Mouse (Mus musculus): Measurements from ENCODE around the gene Egln1. TPM values are rescaled to one million over a fixed set of nuclear protein-coding genes. Genes with fewer than 3 reads are reported as not detected.

The Egln1 gene
- polyA plus RNA-seq, 1 experiment from 2014 or later, result 21.3 TPM

GRCm38 (mm10) chr8:124930649-124931048 is 18.5 kb downstream of the Egln1 start:
- peaks cover 3% of the 10 kb centered on the region; the same call in 1 of the 2 replicates for H3K4me1 ChIP-seq (replicated peaks; ENCODE audit: control insufficient read depth, insufficient read depth, low read length)
- no peak overlapping the region for H3K4me2 ChIP-seq (ENCODE audit: low read length)
- no peak overlapping the region for H3K4me3 ChIP-seq (replicated peaks; ENCODE audit: low read length)
- no peaks in the 10 kb centered on the region for H3K36me3 ChIP-seq (ENCODE audit: control insufficient read depth, insufficient read depth)
- no peak for ATAC-seq
- H3K27me3 ChIP-seq (replicated peaks; ENCODE audit: control insufficient read depth, insufficient read depth, low read length), result no peaks in the 10 kb centered on the region
- 91% methylated on average over 4 of the region's 4 CpGs for WGBS
- H3K9ac ChIP-seq (replicated peaks; ENCODE audit: low read depth, low read length), result no peak overlapping the region
- no peaks in the 10 kb centered on the region for H3K9me3 ChIP-seq (ENCODE audit: control insufficient read depth, low read length)
- no peak overlapping the region for H3K27ac ChIP-seq (ENCODE audit: low read length)

GRCm38 (mm10) chr8:124930086-124930485 is 19.0 kb downstream of the Egln1 start:
- no peaks in the 10 kb centered on the region for H3K27me3 ChIP-seq (replicated peaks; ENCODE audit: control insufficient read depth, insufficient read depth, low read length)
- H3K4me3 ChIP-seq (replicated peaks; ENCODE audit: low read length), result no peak overlapping the region
- H3K4me1 ChIP-seq (replicated peaks; ENCODE audit: control insufficient read depth, insufficient read depth, low read length), result peaks cover 3% of the 10 kb centered on the region; the same call in 1 of the 2 replicates
- WGBS, result 84% methylated on average over 13 of the region's 13 CpGs
- H3K36me3 ChIP-seq (ENCODE audit: control insufficient read depth, insufficient read depth), result no peaks in the 10 kb centered on the region
- H3K9me3 ChIP-seq (ENCODE audit: control insufficient read depth, low read length), result no peaks in the 10 kb centered on the region
- H3K27ac ChIP-seq (ENCODE audit: low read length), result no peak overlapping the region; the same call in 1 of the 2 replicates
- no peak for ATAC-seq
- H3K4me2 ChIP-seq (ENCODE audit: low read length), result no peak overlapping the region
- no peak overlapping the region for H3K9ac ChIP-seq (replicated peaks; ENCODE audit: low read depth, low read length)

GRCm38 (mm10) chr8:124929006-124929405 is 20.1 kb downstream of the Egln1 start:
- H3K9ac ChIP-seq (replicated peaks; ENCODE audit: low read depth, low read length), result no peak overlapping the region
- peaks cover 3% of the 10 kb centered on the region; the same call in 1 of the 2 replicates for H3K4me1 ChIP-seq (replicated peaks; ENCODE audit: control insufficient read depth, insufficient read depth, low read length)
- no peak overlapping the region for H3K4me2 ChIP-seq (ENCODE audit: low read length)
- ATAC-seq, result no peak
- no peak overlapping the region for H3K4me3 ChIP-seq (replicated peaks; ENCODE audit: low read length)
- no peaks in the 10 kb centered on the region for H3K27me3 ChIP-seq (replicated peaks; ENCODE audit: control insufficient read depth, insufficient read depth, low read length)
- H3K36me3 ChIP-seq (ENCODE audit: control insufficient read depth, insufficient read depth), result no peaks in the 10 kb centered on the region
- H3K27ac ChIP-seq (ENCODE audit: low read length), result no peak overlapping the region
- WGBS, result 91% methylated on average over 11 of the region's 11 CpGs
- no peaks in the 10 kb centered on the region for H3K9me3 ChIP-seq (ENCODE audit: control insufficient read depth, low read length)

GRCm38 (mm10) chr8:124926351-124926771 is 22.8 kb downstream of the Egln1 start:
- no peaks in the 10 kb centered on the region for H3K36me3 ChIP-seq (ENCODE audit: control insufficient read depth, insufficient read depth)
- no peak overlapping the region for H3K27ac ChIP-seq (ENCODE audit: low read length)
- H3K9me3 ChIP-seq (ENCODE audit: control insufficient read depth, low read length), result no peaks in the 10 kb centered on the region
- WGBS, result 71% methylated on average over 10 of the region's 10 CpGs
- no peak overlapping the region for H3K4me3 ChIP-seq (replicated peaks; ENCODE audit: low read length)
- H3K9ac ChIP-seq (replicated peaks; ENCODE audit: low read depth, low read length), result no peak overlapping the region
- no peak overlapping the region for H3K4me2 ChIP-seq (ENCODE audit: low read length)
- peaks cover 5% of the 10 kb centered on the region; the same call in 1 of the 2 replicates for H3K4me1 ChIP-seq (replicated peaks; ENCODE audit: control insufficient read depth, insufficient read depth, low read length)
- ATAC-seq, result peak; percentile 28; the same call in 1 of the 2 replicates
- H3K27me3 ChIP-seq (replicated peaks; ENCODE audit: control insufficient read depth, insufficient read depth, low read length), result no peaks in the 10 kb centered on the region

- Histone ChIP-seq H3K36me3 (ENCODE audit: control insufficient read depth, insufficient read depth) (no peaks in the 10 kb centered on the region), H3K27ac (ENCODE audit: low read length) (no peak overlapping the region), H3K4me2 (ENCODE audit: low read length) (no peak overlapping the region), H3K27me3 (replicated peaks; ENCODE audit: control insufficient read depth, insufficient read depth, low read length) (no peaks in the 10 kb centered on the region), H3K9me3 (ENCODE audit: control insufficient read depth, low read length) (no peaks in the 10 kb centered on the region), H3K9ac (replicated peaks; ENCODE audit: low read depth, low read length) (no peak overlapping the region), H3K4me3 (replicated peaks; ENCODE audit: low read length) (no peak overlapping the region), H3K4me1 (replicated peaks; ENCODE audit: control insufficient read depth, insufficient read depth, low read length) (peaks cover 5% of the 10 kb centered on the region; the same call in 1 of the 2 replicates)
- ATAC-seq, result no peak
- WGBS, result 93% methylated on average over 14 of the region's 14 CpGs
These were observed 23.4 kb downstream of the Egln1 start for GRCm38 (mm10) chr8:124925544-124926266.

GRCm38 (mm10) chr8:124923971-124924652 is 25.0 kb downstream of the Egln1 start:
- no peaks in the 10 kb centered on the region for H3K27me3 ChIP-seq (replicated peaks; ENCODE audit: control insufficient read depth, insufficient read depth, low read length)
- WGBS, result 85% methylated on average over 15 of the region's 15 CpGs
- H3K9ac ChIP-seq (replicated peaks; ENCODE audit: low read depth, low read length), result no peak overlapping the region
- no peak overlapping the region for H3K4me3 ChIP-seq (replicated peaks; ENCODE audit: low read length)
- H3K27ac ChIP-seq (ENCODE audit: low read length), result no peak overlapping the region
- no peak for ATAC-seq
- no peaks in the 10 kb centered on the region for H3K36me3 ChIP-seq (ENCODE audit: control insufficient read depth, insufficient read depth)
- no peak overlapping the region for H3K4me2 ChIP-seq (ENCODE audit: low read length)
- H3K9me3 ChIP-seq (ENCODE audit: control insufficient read depth, low read length), result no peaks in the 10 kb centered on the region
- H3K4me1 ChIP-seq (replicated peaks; ENCODE audit: control insufficient read depth, insufficient read depth, low read length), result peaks cover 3% of the 10 kb centered on the region; the same call in 1 of the 2 replicates

- no peaks in the 10 kb centered on the region for H3K36me3 ChIP-seq (ENCODE audit: control insufficient read depth, insufficient read depth)
- H3K27ac ChIP-seq (ENCODE audit: low read length), result no peak overlapping the region
- H3K27me3 ChIP-seq (replicated peaks; ENCODE audit: control insufficient read depth, insufficient read depth, low read length), result no peaks in the 10 kb centered on the region
- no peak overlapping the region for H3K4me2 ChIP-seq (ENCODE audit: low read length)
- H3K4me3 ChIP-seq (replicated peaks; ENCODE audit: low read length), result no peak overlapping the region
- no peak overlapping the region for H3K9ac ChIP-seq (replicated peaks; ENCODE audit: low read depth, low read length)
- 83% methylated on average over 11 of the region's 11 CpGs for WGBS
- no peaks in the 10 kb centered on the region for H3K9me3 ChIP-seq (ENCODE audit: control insufficient read depth, low read length)
- no peak for ATAC-seq
- H3K4me1 ChIP-seq (replicated peaks; ENCODE audit: control insufficient read depth, insufficient read depth, low read length), result peaks cover 7% of the 10 kb centered on the region
These were observed 26.5 kb downstream of the Egln1 start for GRCm38 (mm10) chr8:124922490-124923089.

GRCm38 (mm10) chr8:124921369-124922279 is 27.5 kb downstream of the Egln1 start:
- Histone ChIP-seq H3K4me1 (replicated peaks; ENCODE audit: control insufficient read depth, insufficient read depth, low read length) (peaks cover 7% of the 10 kb centered on the region), H3K9ac (replicated peaks; ENCODE audit: low read depth, low read length) (no peak overlapping the region), H3K27me3 (replicated peaks; ENCODE audit: control insufficient read depth, insufficient read depth, low read length) (no peaks in the 10 kb centered on the region), H3K4me2 (ENCODE audit: low read length) (no peak overlapping the region), H3K4me3 (replicated peaks; ENCODE audit: low read length) (no peak overlapping the region), H3K9me3 (ENCODE audit: control insufficient read depth, low read length) (no peaks in the 10 kb centered on the region), H3K36me3 (ENCODE audit: control insufficient read depth, insufficient read depth) (no peaks in the 10 kb centered on the region), H3K27ac (ENCODE audit: low read length) (no peak overlapping the region)
- ATAC-seq, result no peak
- WGBS, result 83% methylated on average over 18 of the region's 18 CpGs

Measured in forebrain, embryonic 16.5 days (tissue).